Mouse (Mus musculus): ENCODE measurements at regions not wholly inside any gene's neighbourhood (a gene's known extent, or its start where the extent isn't known, plus 50 kb on each side); places are given as distances from the start of the nearest gene placed in this dataset.

GRCm38 (mm10) chr13:31337631-31338030 lies 218.3 kb upstream of the Foxq1 start:
- TF ChIP-seq CTCF (IDR thresholded peaks at IDR 0.05; ENCODE audit: low read depth) (no peak), EP300 (IDR thresholded peaks at IDR 0.05; ENCODE audit: low read depth) (no peak)
